Mouse (Mus musculus): ENCODE measurements around the gene D630039A03Rik. TPM values are rescaled to one million over a fixed set of nuclear protein-coding genes. Genes with fewer than 3 reads are reported as not detected.

The D630039A03Rik gene
- polyA plus RNA-seq (2014; fragmentation: Illumina TruSeq; extraction: RNeasy Lipid Tissue Mini Kit (QIAGEN cat#74804); ENCODE audit: low replicate concordance): 25.1 TPM

DNA sequence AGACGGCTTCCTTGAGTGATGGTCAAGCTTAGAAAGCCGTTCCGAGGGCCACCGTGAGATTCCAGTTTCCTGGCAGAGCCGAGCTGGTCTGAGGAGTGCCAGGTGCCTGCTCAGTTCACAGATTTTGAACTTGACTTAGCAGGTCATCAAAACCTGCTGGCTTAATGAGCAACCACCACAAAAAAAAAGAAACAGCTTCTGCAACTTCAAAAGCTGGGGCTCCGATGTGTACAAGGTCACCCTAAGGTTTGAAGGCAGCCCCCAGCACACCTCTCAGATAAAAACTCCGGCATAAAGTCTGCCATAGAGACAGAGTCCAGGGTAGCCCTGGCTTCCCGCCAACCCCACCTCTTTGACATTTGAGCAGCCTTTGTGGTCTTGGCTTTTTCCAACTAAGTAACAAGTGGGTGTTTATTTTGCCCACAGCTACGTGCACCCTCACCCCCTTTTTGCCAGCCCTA lies at the start of gene D630039A03Rik:
TSS of gene D630039A03Rik (minus strand) at position 97 of the 461 bp plus-strand sequence.

GRCm38 (mm10) chr4:57956029-57956960 lies 40.2 kb upstream of the D630039A03Rik start, which contains the start of gene Txn1:
Gene Txn1, minus strand, starts transcription at chr4:57956411.

Other genes with a start within 250 kb of the D630039A03Rik start
- gene Akap2, start 198.6 kb downstream of the D630039A03Rik start, polyA plus RNA-seq (2014; fragmentation: Illumina TruSeq; extraction: RNeasy Lipid Tissue Mini Kit (QIAGEN cat#74804); ENCODE audit: low replicate concordance): 9.9 TPM
- gene Txn1, start 40.1 kb upstream of the D630039A03Rik start, polyA plus RNA-seq (2014; fragmentation: Illumina TruSeq; extraction: RNeasy Lipid Tissue Mini Kit (QIAGEN cat#74804); ENCODE audit: low replicate concordance): 2,277 TPM
- gene Txndc8, start 92.8 kb upstream of the D630039A03Rik start, polyA plus RNA-seq (2014; fragmentation: Illumina TruSeq; extraction: RNeasy Lipid Tissue Mini Kit (QIAGEN cat#74804); ENCODE audit: low replicate concordance): not detected